Mouse (Mus musculus): ENCODE measurements around the gene Picalm. TPM values are rescaled to one million over a fixed set of nuclear protein-coding genes. Genes with fewer than 3 reads are reported as not detected.

Gene Picalm
- polyA plus RNA-seq, 1 experiment from 2014 or later: 57.8 TPM

Other genes with a start within 250 kb of the Picalm start
- gene Ccdc81, start 226.6 kb upstream of the Picalm start, polyA plus RNA-seq (2014; fragmentation: Nextera tagmentation; extraction: Ambion mirVana): 0.36 and 0.86 TPM in 2 replicates
- gene Hikeshi, start 189.0 kb upstream of the Picalm start, polyA plus RNA-seq (2014; fragmentation: Nextera tagmentation; extraction: Ambion mirVana): 153 and 157 TPM in 2 replicates
- 74.3 and 80.5 TPM in 2 replicates for gene Eed, start 149.2 kb upstream of the Picalm start, polyA plus RNA-seq (2014; fragmentation: Nextera tagmentation; extraction: Ambion mirVana)
- gene Ccdc83, start 135.6 kb downstream of the Picalm start, polyA plus RNA-seq (2014; fragmentation: Nextera tagmentation; extraction: Ambion mirVana): not detected in 2 replicates
- 2.8 and 5.0 TPM in 2 replicates for gene Sytl2, start 172.0 kb downstream of the Picalm start, polyA plus RNA-seq (2014; fragmentation: Nextera tagmentation; extraction: Ambion mirVana)

Data from hindbrain, embryonic 11.5 days (tissue).